21 mouse cellular contexts compared by ENCODE assay signal in the genomic region with DNA sequence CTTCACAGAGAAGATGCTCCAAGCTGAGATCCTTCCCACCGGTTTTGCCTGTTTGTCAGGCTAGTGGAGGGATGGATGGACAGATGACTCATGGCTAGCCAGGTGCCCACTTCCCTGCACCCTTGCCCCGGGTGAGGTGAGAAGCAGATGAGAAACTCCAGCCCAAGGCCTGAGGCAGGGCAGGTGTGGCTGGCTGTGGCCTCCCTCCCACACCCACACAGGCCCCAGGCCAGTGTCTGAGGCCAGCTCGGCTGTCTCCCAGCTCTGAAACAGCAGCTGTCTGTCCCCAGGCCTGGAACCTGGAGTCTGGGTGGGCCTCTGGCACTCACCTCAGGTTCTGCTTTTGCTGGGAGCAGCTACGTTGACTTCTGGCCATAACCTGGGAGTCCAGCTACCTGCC. TPM values are rescaled to one million over a fixed set of nuclear protein-coding genes. Genes with fewer than 3 reads are reported as not detected.
DNase-seq lines count a peak whose midpoint lies in the region; ATAC-seq lines count a peak whose summit lies in the region.
"Had no signal": no experiment of that assay in that cellular context is flagged by ENCODE, and none has a peak within 500 bp of the region (broad histone marks: within the 10 kb centered on the region; RNA-seq: fewer than 3 reads in every experiment).

No protein-coding gene starts in this region.

- no peak for DNase-seq in forebrain, embryonic 10.5 days (ENCODE audit: extremely low spot score, low spot score)
- no peak for DNase-seq in heart, adult 8-10 months (ENCODE audit: low spot score)
- DNase-seq in lung, postnatal 4 days: no peak
- DNase-seq: adrenal gland, adult 8-10 months; adrenal gland, postnatal 36 days; B cell, adult 2 months; cerebellum, adult 2 months; cerebellum, postnatal 10 days; heart, adult 2 months; heart, postnatal 4 days had no signal

- no peak for ATAC-seq in forebrain, embryonic 16.5 days
- ATAC-seq in heart, embryonic 11.5 days (replicated peaks; ENCODE audit: insufficient number of reproducible peaks, low FRiP score, low TSS enrichment): no peak
- no peak for ATAC-seq in neural tube, embryonic 14.5 days (ENCODE audit: low read depth)
- no peak for ATAC-seq in neural tube, embryonic 15.5 days (ENCODE audit: low FRiP score)
- ATAC-seq: CD4-positive, CD25-positive, alpha-beta regulatory T cell, adult 4 months; intestine, postnatal 0 days had no signal

- no peak overlapping the region for H3K9ac ChIP-seq in forebrain, embryonic 16.5 days (replicated peaks; ENCODE audit: low read depth, low read length)
- H3K9ac ChIP-seq in heart, embryonic 11.5 days (ENCODE audit: low read depth, low read length): peak overlapping the region; percentile 12; the same call in 1 of the 2 replicates
- 0 out of 2 replicates have a peak overlapping the region, but pooled peaks have one; percentile 16 for H3K9ac ChIP-seq in neural tube, embryonic 14.5 days (replicated peaks; ENCODE audit: low read depth, low read length)
- no peak overlapping the region for H3K9ac ChIP-seq in neural tube, embryonic 15.5 days (replicated peaks)
- H3K9ac ChIP-seq: embryonic facial prominence, embryonic 15.5 days; heart, embryonic 13.5 days; hindbrain, embryonic 14.5 days had no signal

- WGBS in forebrain, embryonic 10.5 days: 83% methylated on average over 4 of the region's 4 CpGs
- 73% methylated on average over 4 of the region's 4 CpGs for WGBS in forebrain, embryonic 16.5 days
- WGBS in heart, embryonic 11.5 days (ENCODE audit: insufficient replicate concordance): 84% methylated on average over 4 of the region's 4 CpGs
- 79% methylated on average over 4 of the region's 4 CpGs for WGBS in neural tube, embryonic 14.5 days
- WGBS in neural tube, embryonic 15.5 days: 68% methylated on average over 4 of the region's 4 CpGs

- no peak overlapping the region for H3K4me2 ChIP-seq in forebrain, embryonic 16.5 days (ENCODE audit: low read length)
- no peak overlapping the region for H3K4me2 ChIP-seq in heart, embryonic 11.5 days
- H3K4me2 ChIP-seq in neural tube, embryonic 14.5 days (ENCODE audit: low read depth, low read length): no peak overlapping the region
- H3K4me2 ChIP-seq in neural tube, embryonic 15.5 days: no peak overlapping the region
- H3K4me2 ChIP-seq: embryonic facial prominence, embryonic 15.5 days; heart, embryonic 13.5 days; hindbrain, embryonic 14.5 days had no signal

- no peaks in the 10 kb centered on the region for H3K9me3 ChIP-seq in forebrain, embryonic 10.5 days
- no peaks in the 10 kb centered on the region for H3K9me3 ChIP-seq in forebrain, embryonic 16.5 days (ENCODE audit: control insufficient read depth, low read length)
- H3K9me3 ChIP-seq in heart, embryonic 11.5 days (replicated peaks; ENCODE audit: control insufficient read depth, low read length): no peaks in the 10 kb centered on the region
- no peaks in the 10 kb centered on the region for H3K9me3 ChIP-seq in neural tube, embryonic 14.5 days (ENCODE audit: control insufficient read depth, low read length)
- H3K9me3 ChIP-seq in neural tube, embryonic 15.5 days (replicated peaks): no peaks in the 10 kb centered on the region
- H3K9me3 ChIP-seq: embryonic facial prominence, embryonic 15.5 days; G1E; heart, embryonic 13.5 days had no signal

- H3K4me3 ChIP-seq in forebrain, embryonic 10.5 days: no peak overlapping the region
- no peak overlapping the region for H3K4me3 ChIP-seq in forebrain, embryonic 16.5 days (replicated peaks; ENCODE audit: low read length)
- H3K4me3 ChIP-seq in heart, embryonic 11.5 days (ENCODE audit: low read depth, low read length): no peak overlapping the region
- no peak overlapping the region for H3K4me3 ChIP-seq in neural tube, embryonic 14.5 days (ENCODE audit: low read depth, low read length)
- no peak overlapping the region for H3K4me3 ChIP-seq in neural tube, embryonic 15.5 days (replicated peaks)
- H3K4me3 ChIP-seq: embryonic facial prominence, embryonic 15.5 days; erythroblast, embryonic 14.5 days; heart, adult 2 months; heart, embryonic 13.5 days had no signal

- no peaks in the 10 kb centered on the region for H3K36me3 ChIP-seq in forebrain, embryonic 10.5 days (replicated peaks)
- H3K36me3 ChIP-seq in forebrain, embryonic 16.5 days (ENCODE audit: control insufficient read depth, insufficient read depth): no peaks in the 10 kb centered on the region
- H3K36me3 ChIP-seq in heart, embryonic 11.5 days (ENCODE audit: control insufficient read depth, insufficient read depth, low read length): no peaks in the 10 kb centered on the region
- H3K36me3 ChIP-seq in neural tube, embryonic 14.5 days (ENCODE audit: control insufficient read depth, insufficient read depth, low read length): no peaks in the 10 kb centered on the region
- H3K36me3 ChIP-seq in neural tube, embryonic 15.5 days: no peaks in the 10 kb centered on the region
- H3K36me3 ChIP-seq: embryonic facial prominence, embryonic 15.5 days; G1E; heart, embryonic 13.5 days had no signal

- peaks cover 24% of the 10 kb centered on the region for H3K4me1 ChIP-seq in forebrain, embryonic 10.5 days
- no peaks in the 10 kb centered on the region for H3K4me1 ChIP-seq in forebrain, embryonic 16.5 days (replicated peaks; ENCODE audit: control insufficient read depth, insufficient read depth, low read length)
- H3K4me1 ChIP-seq in heart, embryonic 11.5 days (ENCODE audit: control insufficient read depth, insufficient read depth, low read length): peaks cover 6% of the 10 kb centered on the region
- no peaks in the 10 kb centered on the region for H3K4me1 ChIP-seq in neural tube, embryonic 14.5 days (ENCODE audit: control insufficient read depth, insufficient read depth, low read length)
- H3K4me1 ChIP-seq in neural tube, embryonic 15.5 days: no peaks in the 10 kb centered on the region

- H3K27ac ChIP-seq in forebrain, embryonic 10.5 days: 0 out of 2 replicates have a peak overlapping the region, but pooled peaks have one; percentile 33
- no peak overlapping the region for H3K27ac ChIP-seq in forebrain, embryonic 16.5 days (ENCODE audit: low read length)
- no peak overlapping the region for H3K27ac ChIP-seq in heart, embryonic 11.5 days (ENCODE audit: low read depth, low read length)
- no peak overlapping the region for H3K27ac ChIP-seq in neural tube, embryonic 14.5 days (ENCODE audit: low read depth, low read length)
- H3K27ac ChIP-seq in neural tube, embryonic 15.5 days (replicated peaks): no peak overlapping the region
- H3K27ac ChIP-seq: embryonic facial prominence, embryonic 15.5 days; heart, adult 2 months; heart, embryonic 13.5 days; hindbrain, embryonic 14.5 days had no signal

- no peaks in the 10 kb centered on the region for H3K27me3 ChIP-seq in forebrain, embryonic 10.5 days (ENCODE audit: poor library complexity, severe bottlenecking)
- no peaks in the 10 kb centered on the region for H3K27me3 ChIP-seq in forebrain, embryonic 16.5 days (replicated peaks; ENCODE audit: control insufficient read depth, insufficient read depth, low read length)
- peaks cover 2% of the 10 kb centered on the region; the same call in 1 of the 2 replicates for H3K27me3 ChIP-seq in heart, embryonic 11.5 days (ENCODE audit: control insufficient read depth, insufficient read depth, low read length)
- no peaks in the 10 kb centered on the region for H3K27me3 ChIP-seq in neural tube, embryonic 14.5 days (ENCODE audit: control insufficient read depth, insufficient read depth, low read length)
- H3K27me3 ChIP-seq in neural tube, embryonic 15.5 days (replicated peaks): no peaks in the 10 kb centered on the region
- H3K27me3 ChIP-seq: embryonic facial prominence, embryonic 15.5 days; heart, embryonic 13.5 days had no signal

RNA-seq across cellular contexts. Expression of a gene that starts 24.8 kb away (rescaled TPM):
- 90.6 and 93.2 TPM in 2 replicates for polyA plus RNA-seq in forebrain, embryonic 10.5 days (2016; fragmentation: Nextera tagmentation; extraction: Ambion mirVana)
- polyA plus RNA-seq in forebrain, embryonic 16.5 days (2015; fragmentation: Nextera tagmentation; extraction: Ambion mirVana): 106 and 110 TPM in 2 replicates
- polyA plus RNA-seq in heart, embryonic 11.5 days (2014; fragmentation: Nextera tagmentation; extraction: Ambion mirVana): 57.5 and 72.0 TPM in 2 replicates
- 100 to 1,000 TPM in 1 of 4 experiments, 10 to 100 TPM in 3; 88.9 to 104 (median 91.6) TPM for total RNA-seq in heart, adult 8-10 months (2022)
- polyA plus RNA-seq in neural tube, embryonic 14.5 days (2014; fragmentation: Nextera tagmentation; extraction: Ambion mirVana): 78.8 and 90.6 TPM in 2 replicates
- 107 and 112 TPM in 2 replicates for polyA plus RNA-seq in neural tube, embryonic 15.5 days (2015; fragmentation: Nextera tagmentation; extraction: Ambion mirVana)

RNA-seq across cellular contexts. Expression of a gene that starts 56.8 kb away (rescaled TPM):
- 13.7 and 16.1 TPM in 2 replicates for polyA plus RNA-seq in forebrain, embryonic 10.5 days (2016; fragmentation: Nextera tagmentation; extraction: Ambion mirVana)
- 14.5 and 14.8 TPM in 2 replicates for polyA plus RNA-seq in forebrain, embryonic 16.5 days (2015; fragmentation: Nextera tagmentation; extraction: Ambion mirVana)
- 7.0 and 9.1 TPM in 2 replicates for polyA plus RNA-seq in heart, embryonic 11.5 days (2014; fragmentation: Nextera tagmentation; extraction: Ambion mirVana)
- total RNA-seq in heart, adult 8-10 months (2022): 10 to 100 TPM in 2 of 4 experiments, 1 to 10 TPM in 2; 6.2 to 12.6 (median 9.3) TPM
- 17.0 and 20.8 TPM in 2 replicates for polyA plus RNA-seq in neural tube, embryonic 14.5 days (2014; fragmentation: Nextera tagmentation; extraction: Ambion mirVana)
- polyA plus RNA-seq in neural tube, embryonic 15.5 days (2015; fragmentation: Nextera tagmentation; extraction: Ambion mirVana): 8.7 and 10.4 TPM in 2 replicates
- polyA plus RNA-seq: CD4-positive, CD25-positive, alpha-beta regulatory T cell, adult 4 months had no signal

Comparison
In these comparisons a context has a peak if more than half of its experiments do, and no peak if none do; other contexts are left out.
1. H3K9ac ChIP-seq: peak in heart, embryonic 11.5 days (single experiment) and neural tube, embryonic 14.5 days (single experiment); none in forebrain, embryonic 16.5 days (single experiment) and neural tube, embryonic 15.5 days (single experiment).